Mouse (Mus musculus) midbrain, embryonic 14.5 days (tissue): ENCODE data around the gene Hist1h4j. TPM values are rescaled to one million over a fixed set of nuclear protein-coding genes. Genes with fewer than 3 reads are reported as not detected.
"Not testable (repeated sequence)": the region's sequence is repeated elsewhere in the genome, so short reads cannot be mapped to it uniquely, and the experiment has no call there.

Experiments used
- ATAC-seq: fragments of 200-750 bp; cut with Nextera tagmentation; 2 replicates; pipeline ENCODE4 v1.8.0; 2017; ENCODE audit warnings: moderate number of reproducible peaks, moderate library complexity; ENCODE audit not compliant: low FRiP score, low TSS enrichment
- DNase-seq: peaks from one replicate; pipeline ENCODE4 v3.0.0-alpha.2; 2015
- H3K27ac ChIP-seq: fragments of 300-500 bp; sonication (generic); replicated peaks from 2 replicates; pipeline ENCODE4 v1.5.1; 2014; ENCODE audit warnings: mild to moderate bottlenecking, low read depth, low read length, moderate library complexity
- H3K27me3 ChIP-seq: fragments of 300-500 bp; sonication (generic); 2 replicates; pipeline ENCODE4 v1.6.1; 2014; ENCODE audit warnings: low read length, control low read depth, mixed read lengths; ENCODE audit not compliant: control insufficient read depth, insufficient read depth
- H3K36me3 ChIP-seq: fragments of 300-500 bp; sonication (generic); 2 replicates; pipeline ENCODE4 v1.6.1; 2014; ENCODE audit warnings: low read length, control low read depth; ENCODE audit not compliant: control insufficient read depth, insufficient read depth
- H3K4me1 ChIP-seq: fragments of 300-500 bp; sonication (generic); 2 replicates; pipeline ENCODE4 v1.6.1; 2014; ENCODE audit warnings: mild to moderate bottlenecking, antibody characterized with exemption, low read length, control low read depth; ENCODE audit not compliant: control insufficient read depth, insufficient read depth
- H3K4me2 ChIP-seq: fragments of 300-500 bp; sonication (generic); 2 replicates; pipeline ENCODE4 v1.6.1; 2014; ENCODE audit warnings: mild to moderate bottlenecking, low read length, moderate library complexity
- H3K4me3 ChIP-seq: fragments of 300-500 bp; sonication (generic); replicated peaks from 2 replicates; pipeline ENCODE4 v1.5.1; 2014; ENCODE audit warnings: low read depth, low read length
- H3K9ac ChIP-seq: fragments of 300-500 bp; sonication (generic); replicated peaks from 2 replicates; pipeline ENCODE4 v1.6.1; 2014; ENCODE audit warnings: mild to moderate bottlenecking, low read length, moderate library complexity
- H3K9me3 ChIP-seq: fragments of 300-500 bp; sonication (generic); 2 replicates; pipeline ENCODE4 v1.6.1; 2016; ENCODE audit warnings: low read length, control low read depth, mixed read lengths; ENCODE audit not compliant: control insufficient read depth
- WGBS: fragments of 180-500 bp; shearing (Covaris S2); extraction: QIAGEN DNeasy Blood & Tissue Kit; methylation state at CpG from one replicate; pipeline ENCODE4 v1.1.7; 2014; 5-methylcytosine and 5-hydroxymethylcytosine counted together
- polyA plus RNA-seq: library from polyadenylated mRNA; unstranded; fragments of >200 nt; fragmentation: Nextera tagmentation; extraction: Ambion mirVana; gene quantifications from 2 replicates; pipeline ENCODE4 v1.2.1, GENCODE M21; 2014

Hist1h4j gene
- 0.66 TPM in 2 replicates for polyA plus RNA-seq

DNA sequence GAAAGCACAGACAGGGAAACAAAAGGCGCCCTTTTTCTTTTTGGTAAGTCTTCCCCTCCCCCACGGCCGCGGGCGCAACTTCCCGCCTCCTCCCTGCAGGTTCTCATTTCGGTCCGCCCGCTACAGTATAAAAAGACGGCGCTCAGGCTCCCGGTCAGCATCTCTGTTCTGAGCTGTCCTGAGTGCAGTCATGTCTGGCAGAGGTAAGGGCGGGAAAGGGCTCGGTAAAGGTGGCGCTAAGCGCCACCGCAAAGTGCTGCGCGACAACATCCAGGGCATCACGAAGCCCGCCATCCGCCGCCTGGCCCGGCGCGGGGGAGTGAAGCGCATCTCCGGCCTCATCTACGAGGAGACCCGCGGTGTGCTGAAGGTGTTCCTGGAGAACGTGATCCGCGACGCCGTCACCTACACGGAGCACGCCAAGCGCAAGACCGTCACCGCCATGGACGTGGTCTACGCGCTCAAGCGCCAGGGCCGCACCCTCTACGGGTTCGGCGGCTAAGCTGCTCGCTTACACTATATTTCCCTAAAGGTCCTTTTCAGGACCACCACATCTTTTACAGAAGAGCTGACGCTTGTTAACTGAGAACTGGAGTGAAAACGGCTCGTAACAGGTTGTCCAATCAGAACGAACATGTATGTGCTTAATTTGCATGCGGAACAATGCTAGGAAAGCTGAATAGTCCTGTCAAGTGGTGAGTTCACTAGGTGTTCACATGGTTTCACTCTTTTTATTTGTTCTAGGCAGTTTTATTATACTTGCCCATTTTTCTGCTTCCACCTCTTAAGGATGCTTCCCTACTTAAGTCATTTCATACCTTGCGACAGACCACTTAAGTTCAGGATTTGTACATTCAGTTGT lies at the start of gene Hist1h4j:
Hist1h4j (plus strand) TSS at position 159 of the 862 bp plus-strand sequence.
- H3K9me3 ChIP-seq, H3K27me3 ChIP-seq, H3K36me3 ChIP-seq: not testable (repeated sequence)
- peak; percentile 88 for ATAC-seq
- H3K4me1 ChIP-seq = peaks cover 14% of the 10 kb centered on the region; the same call in 1 of the 2 replicates
- DNase-seq = peak; percentile 95
- peak within 1 kb of the TSS; percentile 69 for H3K9ac ChIP-seq
- under 1% methylated on average over 37 of the region's 56 CpGs for WGBS
- peak within 1 kb of the TSS; percentile 73 for H3K4me2 ChIP-seq
- H3K27ac ChIP-seq = peak within 1 kb of the TSS; percentile 97
- peak within 1 kb of the TSS; percentile 50 for H3K4me3 ChIP-seq

DNA sequence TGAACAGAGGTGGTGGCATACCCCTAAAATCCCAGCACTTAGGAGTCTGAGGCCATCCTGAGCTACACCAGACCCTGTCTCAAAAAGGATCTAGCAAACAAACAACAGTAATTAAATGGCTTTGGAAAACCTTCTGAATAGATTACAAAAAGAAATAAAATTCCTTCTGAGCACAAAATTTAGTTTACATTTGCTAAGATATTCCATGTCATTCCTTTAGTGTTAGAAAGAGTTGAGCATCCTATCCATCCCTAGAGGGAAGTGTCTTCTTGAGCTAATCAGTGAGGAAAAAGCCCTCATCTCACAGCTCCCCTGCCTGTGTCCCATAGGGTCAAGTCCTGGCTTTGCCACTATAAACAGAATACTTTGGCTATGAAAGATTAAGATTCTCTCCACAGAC lies 37.1 kb upstream of the Hist1h4j start, which contains the start of gene Olfr1359:
Olfr1359 (plus strand) TSS at position 301 of the 400 bp plus-strand sequence.
- Histone ChIP-seq H3K27ac (no peak within 1 kb of the TSS), H3K4me1 (no peaks in the 10 kb centered on the region), H3K9me3 (no peaks in the 10 kb centered on the region), H3K4me2 (no peak within 1 kb of the TSS), H3K4me3 (no peak within 1 kb of the TSS), H3K27me3 (no peaks in the 10 kb centered on the region), H3K36me3 (no peaks in the 10 kb centered on the region), H3K9ac (no peak within 1 kb of the TSS)
- ATAC-seq (no peak), DNase-seq (no peak)

DNA sequence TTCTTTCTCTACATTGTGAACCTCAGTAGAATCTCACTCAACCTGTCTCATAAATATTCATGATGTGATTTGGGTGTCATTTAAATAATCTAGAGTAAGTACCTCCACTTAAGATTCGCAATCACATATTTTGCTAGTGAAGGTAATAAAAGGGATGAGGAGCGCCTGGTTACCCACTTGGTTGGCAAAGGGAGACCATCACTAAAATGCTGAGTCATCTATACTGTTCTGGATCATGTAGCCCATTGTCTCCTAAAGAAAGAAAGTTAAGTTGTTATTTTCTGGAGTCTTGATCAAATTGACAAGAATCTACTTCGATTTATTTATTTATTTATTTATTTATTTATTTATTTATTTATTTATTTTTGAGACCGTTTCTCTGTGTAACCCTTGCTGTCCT lies 28.2 kb upstream of the Hist1h4j start:
- Histone ChIP-seq H3K4me2 (no peak overlapping the region), H3K9me3 (no peaks in the 10 kb centered on the region), H3K9ac (no peak overlapping the region), H3K4me1 (peaks cover 4% of the 10 kb centered on the region; the same call in 1 of the 2 replicates), H3K27me3 (no peaks in the 10 kb centered on the region), H3K27ac (no peak overlapping the region), H3K4me3 (no peak overlapping the region), H3K36me3 (no peaks in the 10 kb centered on the region)
- no peak for ATAC-seq
- no peak for DNase-seq
- 75% methylated on average over 4 of the region's 4 CpGs for WGBS

DNA sequence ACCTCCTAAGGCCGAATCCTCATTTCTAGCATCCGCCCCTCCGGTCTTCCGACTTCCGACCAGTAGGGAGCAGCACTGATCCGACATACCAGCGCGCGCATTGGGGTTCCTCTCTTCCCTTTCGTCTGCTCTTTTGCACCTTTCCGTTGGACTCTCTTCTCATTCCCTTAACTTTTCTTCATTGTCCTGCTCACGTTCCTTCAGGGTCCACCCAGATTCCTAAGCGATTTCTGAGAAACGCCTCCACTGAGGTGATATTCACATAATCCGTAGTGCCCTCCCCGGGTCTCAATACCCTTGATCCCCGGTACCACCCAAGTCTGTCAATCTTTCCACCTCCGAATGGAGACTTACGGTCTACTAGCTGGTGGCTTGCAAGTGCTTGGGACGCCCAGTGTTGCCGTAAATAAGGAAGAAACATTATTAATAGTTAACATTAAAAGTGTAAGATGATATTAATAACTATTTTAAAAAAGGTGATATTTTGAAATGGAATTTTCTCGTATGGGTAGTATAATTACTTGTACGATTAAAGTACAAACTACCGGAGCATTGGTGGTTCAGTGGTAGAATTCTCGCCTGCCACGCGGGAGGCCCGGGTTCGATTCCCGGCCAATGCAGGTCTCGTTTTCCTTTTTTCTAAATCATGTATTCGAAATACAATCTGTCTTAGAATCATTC lies 24.7 kb upstream of the Hist1h4j start:
- WGBS = under 1% methylated on average over 32 of the region's 32 CpGs

DNA sequence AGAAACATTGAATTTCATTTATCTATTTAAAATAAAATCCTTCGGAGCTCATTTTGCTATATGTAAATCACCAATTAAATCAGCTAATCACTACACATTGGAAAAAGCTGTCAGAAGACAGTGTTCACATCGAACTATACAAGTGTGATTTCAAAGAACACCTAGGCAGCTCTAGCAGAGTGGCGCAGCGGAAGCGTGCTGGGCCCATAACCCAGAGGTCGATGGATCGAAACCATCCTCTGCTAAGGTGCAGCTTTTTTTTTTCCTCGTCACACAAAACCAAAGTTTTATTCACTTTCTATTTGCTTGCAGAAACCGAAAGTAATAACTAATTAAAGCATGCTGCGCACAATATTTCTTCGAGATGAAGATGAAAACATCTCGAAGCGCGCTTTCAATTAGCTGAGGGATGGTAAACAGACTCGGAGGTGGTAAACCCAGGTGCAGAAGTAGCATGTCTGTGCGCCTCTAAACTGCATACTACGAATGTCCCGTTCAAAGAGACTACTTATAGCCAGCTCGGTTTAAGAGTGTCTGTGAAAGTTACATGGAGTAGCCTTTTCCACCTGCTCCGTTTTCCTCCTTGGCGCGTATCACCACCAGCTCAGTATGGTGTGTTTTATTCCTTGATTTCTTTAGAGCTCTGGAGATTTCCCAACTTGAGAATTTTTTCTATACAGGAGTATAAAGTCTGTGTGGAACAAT lies 23.9 kb upstream of the Hist1h4j start:
- H3K4me1 ChIP-seq = peaks cover 11% of the 10 kb centered on the region
- no peaks in the 10 kb centered on the region for H3K27me3 ChIP-seq
- no peaks in the 10 kb centered on the region for H3K36me3 ChIP-seq
- H3K27ac ChIP-seq = no peak overlapping the region
- H3K9ac ChIP-seq = peak overlapping the region; percentile 29; the same call in 1 of the 2 replicates
- 2% methylated on average over 22 of the region's 22 CpGs for WGBS
- H3K4me2 ChIP-seq = peak overlapping the region; percentile 72
- DNase-seq = peak; percentile 89
- H3K4me3 ChIP-seq = peak overlapping the region; percentile 51
- H3K9me3 ChIP-seq = no peaks in the 10 kb centered on the region
- peak; percentile 88 for ATAC-seq

More for the DNA sequence above, 24.7 kb upstream of the Hist1h4j start:
- Histone ChIP-seq H3K9ac (peak overlapping the region; percentile 24; the same call in 1 of the 2 replicates), H3K4me1 (peaks cover 8% of the 10 kb centered on the region), H3K27ac (peak overlapping the region; percentile 67), H3K27me3 (no peaks in the 10 kb centered on the region), H3K4me3 (peak overlapping the region; percentile 51), H3K9me3 (no peaks in the 10 kb centered on the region), H3K36me3 (no peaks in the 10 kb centered on the region), H3K4me2 (peak overlapping the region; percentile 72)
- peak; percentile 92 for DNase-seq
- peak; percentile 87 for ATAC-seq

DNA sequence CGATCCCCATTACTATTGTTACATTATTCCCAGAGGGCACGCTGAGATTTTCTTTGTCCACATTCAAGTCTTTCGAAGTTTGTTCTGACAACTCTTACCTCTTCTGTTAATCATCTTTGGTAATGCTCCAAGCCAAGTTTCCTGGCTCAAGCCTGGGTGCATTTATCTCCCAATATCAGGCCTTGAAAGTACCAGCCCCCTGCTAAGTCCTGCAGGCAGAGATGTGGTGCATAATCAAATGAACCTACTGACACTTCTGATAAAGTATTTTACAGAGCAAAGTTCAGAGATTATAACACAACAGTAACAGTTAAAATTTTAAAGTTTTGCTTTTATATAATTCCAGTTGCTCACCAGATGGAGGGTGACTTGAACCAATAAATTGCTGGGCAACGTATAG lies 23.2 kb upstream of the Hist1h4j start:
- H3K4me1 ChIP-seq = peaks cover 11% of the 10 kb centered on the region
- no peak overlapping the region; the same call in 1 of the 2 replicates for H3K9ac ChIP-seq
- peak overlapping the region; percentile 72 for H3K4me2 ChIP-seq

DNA sequence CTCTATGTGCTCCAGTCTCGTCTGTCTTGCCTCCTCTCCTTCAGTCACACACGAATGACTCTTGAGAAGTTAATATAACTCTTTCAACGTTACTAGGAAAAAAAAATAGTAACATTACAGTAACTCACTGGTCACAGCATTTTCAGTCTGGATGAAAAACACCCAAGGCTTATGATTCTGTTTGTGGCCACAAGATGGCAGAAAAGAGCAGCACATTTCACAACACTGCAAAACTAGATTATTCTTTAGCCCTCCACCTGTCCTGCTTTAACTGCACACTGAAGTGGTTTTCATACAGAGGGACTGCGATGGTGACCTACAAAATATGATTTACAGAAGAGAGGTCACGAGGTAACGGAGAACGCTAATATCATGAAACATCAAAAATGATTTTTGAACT lies 20.1 kb upstream of the Hist1h4j start:
- Histone ChIP-seq H3K4me2 (peak overlapping the region; percentile 89), H3K27ac (no peak overlapping the region), H3K27me3 (no peaks in the 10 kb centered on the region), H3K4me1 (peaks cover 24% of the 10 kb centered on the region), H3K9ac (no peak overlapping the region; the same call in 1 of the 2 replicates), H3K4me3 (peak overlapping the region; percentile 42), H3K36me3 (no peaks in the 10 kb centered on the region), H3K9me3 (no peaks in the 10 kb centered on the region)
- WGBS = 2% methylated on average over 7 of the region's 7 CpGs
- ATAC-seq (no peak), DNase-seq (peak; percentile 85)

More for the DNA sequence above, 23.2 kb upstream of the Hist1h4j start:
- H3K36me3 ChIP-seq = no peaks in the 10 kb centered on the region
- WGBS = 25% methylated on average over 4 of the region's 4 CpGs
- no peaks in the 10 kb centered on the region for H3K27me3 ChIP-seq
- H3K4me3 ChIP-seq = peak overlapping the region; percentile 51
- H3K9me3 ChIP-seq = no peaks in the 10 kb centered on the region
- DNase-seq (no peak), ATAC-seq (no peak)
- no peak overlapping the region for H3K27ac ChIP-seq

DNA sequence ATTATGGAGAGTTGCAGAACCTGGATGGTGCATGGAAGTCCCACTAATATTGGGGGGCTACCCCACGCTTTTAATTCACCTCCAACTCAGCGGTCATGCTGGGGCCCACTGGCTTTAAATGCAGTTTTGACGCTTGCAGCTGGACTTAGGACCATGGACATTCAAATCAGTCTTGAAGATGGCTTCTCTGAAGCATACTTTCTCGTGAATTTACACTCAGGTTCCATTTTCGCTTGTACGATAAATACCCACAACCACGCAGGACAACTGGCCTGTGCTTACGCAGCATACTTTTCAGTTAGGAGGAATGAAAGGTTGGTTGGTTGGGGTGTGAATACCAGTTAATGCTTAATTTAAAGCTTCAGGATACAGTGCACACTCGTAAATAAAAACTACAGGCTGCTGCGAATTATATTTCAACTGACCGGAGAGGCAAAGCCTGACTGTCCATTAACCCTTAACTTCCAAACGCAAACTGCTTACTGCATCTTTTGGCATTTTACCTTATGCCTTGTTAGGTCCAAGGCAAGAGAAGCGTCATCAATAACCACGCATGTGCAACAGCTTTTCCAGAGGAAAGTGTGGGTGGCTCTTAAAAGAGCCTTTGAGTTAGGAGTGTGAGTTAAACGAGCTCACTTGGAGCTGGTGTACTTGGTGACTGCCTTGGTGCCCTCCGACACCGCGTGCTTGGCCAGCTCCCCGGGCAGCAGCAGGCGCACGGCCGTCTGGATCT lies 19.6 kb upstream of the Hist1h4j start:
- Histone ChIP-seq H3K27ac (peak overlapping the region; percentile 6; the same call in 1 of the 2 replicates), H3K9me3 (no peaks in the 10 kb centered on the region), H3K4me3 (peak overlapping the region; percentile 42), H3K4me1 (peaks cover 24% of the 10 kb centered on the region), H3K36me3 (no peaks in the 10 kb centered on the region), H3K9ac (no peak overlapping the region; the same call in 1 of the 2 replicates), H3K27me3 (no peaks in the 10 kb centered on the region), H3K4me2 (peak overlapping the region; percentile 89)
- WGBS = under 1% methylated on average over 22 of the region's 22 CpGs
- ATAC-seq (no peak), DNase-seq (peak; percentile 40)
